Mouse (Mus musculus) embryonic facial prominence, embryonic 14.5 days (tissue): ENCODE data around the gene Cenps. TPM values are rescaled to one million over a fixed set of nuclear protein-coding genes. Genes with fewer than 3 reads are reported as not detected.
A peak's percentile ranks its signal among the peaks of the same experiment; 100 is the strongest.

Source experiments
- ATAC-seq: fragments of 200-750 bp; cut with Nextera tagmentation; 2 replicates; pipeline ENCODE4 v1.8.0; 2017; ENCODE audit warnings: low read depth, moderate number of reproducible peaks, moderate TSS enrichment
- DNase-seq: peaks from one replicate; pipeline ENCODE4 v3.0.0-alpha.2; 2015; ENCODE audit warnings: low spot score
- H3K27ac ChIP-seq: fragments of 300-500 bp; sonication (generic); replicated peaks from 2 replicates; pipeline ENCODE4 v1.5.1; 2014; ENCODE audit warnings: low read depth, mild to moderate bottlenecking, low read length, moderate library complexity
- H3K27me3 ChIP-seq: fragments of 300-500 bp; sonication (generic); replicated peaks from 2 replicates; pipeline ENCODE4 v1.6.1; 2014; ENCODE audit warnings: low read length; ENCODE audit not compliant: control insufficient read depth, insufficient read depth
- H3K36me3 ChIP-seq: fragments of 300-500 bp; sonication (generic); 2 replicates; pipeline ENCODE4 v1.6.1; 2014; ENCODE audit warnings: low read length, mixed read lengths; ENCODE audit not compliant: control insufficient read depth, insufficient read depth
- H3K4me1 ChIP-seq: fragments of 300-500 bp; sonication (generic); 2 replicates; pipeline ENCODE4 v1.6.1; 2014; ENCODE audit warnings: antibody characterized with exemption, low read length; ENCODE audit not compliant: control insufficient read depth, insufficient read depth
- H3K4me2 ChIP-seq: fragments of 300-500 bp; sonication (generic); 2 replicates; pipeline ENCODE4 v1.6.1; 2014; ENCODE audit warnings: low read depth, mild to moderate bottlenecking, low read length, moderate library complexity, mixed read lengths
- H3K4me3 ChIP-seq: fragments of 300-500 bp; sonication (generic); 2 replicates; pipeline ENCODE4 v1.5.1; 2014; ENCODE audit warnings: low read depth, mild to moderate bottlenecking, low read length
- H3K9ac ChIP-seq: fragments of 300-500 bp; sonication (generic); 2 replicates; pipeline ENCODE4 v1.6.1; 2014; ENCODE audit warnings: low read depth, mild to moderate bottlenecking, low read length, moderate library complexity, mixed read lengths
- H3K9me3 ChIP-seq: fragments of 300-500 bp; sonication (generic); 2 replicates; pipeline ENCODE4 v1.6.1; 2016; ENCODE audit warnings: low read length; ENCODE audit not compliant: control insufficient read depth
- WGBS: fragments of 180-500 bp; shearing (Covaris S2); extraction: QIAGEN DNeasy Blood & Tissue Kit; methylation state at CpG from one replicate; pipeline ENCODE4 v1.1.7; 2014; 5-methylcytosine and 5-hydroxymethylcytosine counted together
- polyA plus RNA-seq: library from polyadenylated mRNA; unstranded; fragments of >200 nt; fragmentation: Nextera tagmentation; extraction: Ambion mirVana; gene quantifications from 2 replicates; pipeline ENCODE4 v1.2.1, GENCODE M21; 2014

Gene Cenps
- polyA plus RNA-seq, 1 experiment from 2014 or later: 25.6 TPM

- no peak overlapping the region for H3K4me2 ChIP-seq
- H3K4me1 ChIP-seq: no peaks in the 10 kb centered on the region
- no peak overlapping the region for H3K4me3 ChIP-seq
- DNase-seq: no peak
- H3K9me3 ChIP-seq: no peaks in the 10 kb centered on the region
- no peaks in the 10 kb centered on the region for H3K27me3 ChIP-seq
- H3K9ac ChIP-seq: no peak overlapping the region
- ATAC-seq: no peak
- 78% methylated on average over 8 of the region's 8 CpGs for WGBS
- peaks cover 14% of the 10 kb centered on the region for H3K36me3 ChIP-seq
- no peak overlapping the region for H3K27ac ChIP-seq
Observed at GRCm38 (mm10) chr4:149091364-149091763, 46.1 kb downstream of the Cenps start.

GRCm38 (mm10) chr4:149085381-149085780 lies 52.0 kb downstream of the Cenps start:
- no peaks in the 10 kb centered on the region for H3K36me3 ChIP-seq
- no peak overlapping the region for H3K27ac ChIP-seq
- DNase-seq: no peak
- ATAC-seq: no peak
- H3K9ac ChIP-seq: no peak overlapping the region
- 81% methylated on average over 5 of the region's 5 CpGs for WGBS
- no peak overlapping the region for H3K4me2 ChIP-seq
- H3K4me1 ChIP-seq: peaks cover 6% of the 10 kb centered on the region; the same call in 1 of the 2 replicates
- H3K4me3 ChIP-seq: no peak overlapping the region
- no peaks in the 10 kb centered on the region for H3K27me3 ChIP-seq
- H3K9me3 ChIP-seq: no peaks in the 10 kb centered on the region

DNA sequence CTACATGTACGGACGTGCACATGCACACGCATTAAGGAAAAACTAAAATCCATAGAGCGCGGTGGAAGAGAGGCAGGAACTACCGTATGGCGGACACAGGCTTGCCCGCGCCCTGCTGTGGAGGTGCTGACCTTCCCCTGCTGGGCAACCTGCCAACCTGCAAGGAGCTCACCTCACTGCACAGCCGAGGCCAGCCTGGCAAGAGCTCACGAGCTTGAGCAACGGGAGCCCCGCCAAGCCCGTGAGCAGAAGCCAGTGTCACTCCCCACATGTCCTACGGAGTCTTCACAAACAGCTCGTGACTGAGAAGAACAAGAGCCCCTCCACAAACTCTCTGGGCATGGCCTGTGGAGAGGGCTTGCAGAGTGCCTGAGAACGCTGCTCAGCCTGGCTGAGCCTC lies 55.9 kb downstream of the Cenps start:
- H3K4me2 ChIP-seq: no peak overlapping the region
- ATAC-seq: peak; percentile 67; the same call in 1 of the 2 replicates
- no peak for DNase-seq
- WGBS: 68% methylated on average over 15 of the region's 17 CpGs
- H3K27ac ChIP-seq: no peak overlapping the region
- peaks cover 6% of the 10 kb centered on the region; the same call in 1 of the 2 replicates for H3K4me1 ChIP-seq
- no peak overlapping the region for H3K4me3 ChIP-seq
- H3K27me3 ChIP-seq: no peaks in the 10 kb centered on the region
- no peak overlapping the region for H3K9ac ChIP-seq
- H3K9me3 ChIP-seq: no peaks in the 10 kb centered on the region
- no peaks in the 10 kb centered on the region for H3K36me3 ChIP-seq

DNA sequence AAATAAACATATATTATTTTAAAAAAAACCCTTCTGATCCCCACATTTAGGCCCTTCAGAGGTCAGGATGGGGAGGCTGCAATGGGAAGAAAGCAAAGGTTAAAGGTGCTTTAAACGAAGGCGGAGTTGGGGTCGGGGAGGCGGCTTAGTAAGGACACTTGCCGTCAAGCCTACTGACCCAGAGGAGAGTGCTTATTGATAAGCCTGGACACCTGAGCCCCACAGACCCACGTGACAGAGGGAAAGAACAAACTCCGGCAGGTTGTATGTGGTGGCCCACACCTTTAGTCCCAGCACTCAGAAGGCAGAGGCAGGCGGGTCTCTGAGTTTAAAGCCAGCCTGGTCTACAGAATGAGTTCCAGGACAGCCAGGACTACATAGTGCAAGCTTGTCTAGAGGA lies 57.3 kb downstream of the Cenps start:
- 90% methylated on average over 8 of the region's 8 CpGs for WGBS
- Histone ChIP-seq H3K4me1 (peaks cover 6% of the 10 kb centered on the region; the same call in 1 of the 2 replicates), H3K9me3 (no peaks in the 10 kb centered on the region), H3K9ac (no peak overlapping the region), H3K36me3 (peaks cover 7% of the 10 kb centered on the region; the same call in 1 of the 2 replicates), H3K4me2 (no peak overlapping the region), H3K27ac (no peak overlapping the region), H3K27me3 (no peaks in the 10 kb centered on the region), H3K4me3 (no peak overlapping the region)
- DNase-seq (no peak), ATAC-seq (no peak)

GRCm38 (mm10) chr4:149079629-149080028 lies 57.8 kb downstream of the Cenps start:
- no peak overlapping the region for H3K9ac ChIP-seq
- DNase-seq (no peak), ATAC-seq (no peak)
- peaks cover 10% of the 10 kb centered on the region; the same call in 1 of the 2 replicates for H3K36me3 ChIP-seq
- H3K4me2 ChIP-seq: no peak overlapping the region
- no peak overlapping the region for H3K27ac ChIP-seq
- H3K4me3 ChIP-seq: no peak overlapping the region
- H3K4me1 ChIP-seq: peaks cover 6% of the 10 kb centered on the region; the same call in 1 of the 2 replicates
- 69% methylated on average over 6 of the region's 6 CpGs for WGBS
- no peaks in the 10 kb centered on the region for H3K9me3 ChIP-seq
- no peaks in the 10 kb centered on the region for H3K27me3 ChIP-seq

DNA sequence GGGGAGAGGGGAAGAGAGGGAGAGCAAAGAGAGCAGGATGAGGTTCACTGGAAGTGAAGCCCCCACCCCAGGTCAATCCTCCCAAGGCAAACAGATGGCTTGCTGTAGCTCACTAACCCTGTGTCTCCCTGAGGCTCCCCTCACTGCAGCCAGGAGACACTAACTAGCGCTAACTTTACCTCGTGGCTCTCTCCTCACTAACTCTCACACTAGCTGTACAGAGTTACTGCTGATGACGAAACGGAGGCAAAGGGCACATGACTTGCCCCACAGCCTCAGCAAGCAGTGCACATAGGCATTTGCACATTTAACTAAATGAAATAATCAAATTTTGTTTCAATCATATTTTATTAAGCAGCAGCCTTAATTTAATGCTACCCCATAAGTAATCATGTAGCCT lies 59.2 kb downstream of the Cenps start:
- ATAC-seq (no peak), DNase-seq (no peak)
- no peak overlapping the region for H3K4me2 ChIP-seq
- 66% methylated on average over 4 of the region's 4 CpGs for WGBS
- H3K27ac ChIP-seq: no peak overlapping the region
- no peak overlapping the region for H3K4me3 ChIP-seq
- H3K4me1 ChIP-seq: peaks cover 6% of the 10 kb centered on the region; the same call in 1 of the 2 replicates
- no peak overlapping the region for H3K9ac ChIP-seq
- H3K36me3 ChIP-seq: peaks cover 10% of the 10 kb centered on the region; the same call in 1 of the 2 replicates
- H3K27me3 ChIP-seq: no peaks in the 10 kb centered on the region
- no peaks in the 10 kb centered on the region for H3K9me3 ChIP-seq

Other genes starting within 250 kb of the Cenps start
- 38.1 and 41.4 TPM in 2 replicates for gene Pex14, start 37.8 kb downstream of the Cenps start, polyA plus RNA-seq
- gene Dffa, start 33.5 kb downstream of the Cenps start, polyA plus RNA-seq: 22.9 and 24.3 TPM in 2 replicates
- gene Cort, start 10.9 kb downstream of the Cenps start, polyA plus RNA-seq: 0.53 and 0.76 TPM in 2 replicates
- gene Pgd, start 29.1 kb upstream of the Cenps start, polyA plus RNA-seq: 43.3 and 43.7 TPM in 2 replicates
- 59.9 and 67.2 TPM in 2 replicates for gene Kif1b, start 170.1 kb upstream of the Cenps start, polyA plus RNA-seq